Mouse (Mus musculus) liver, embryonic 11.5 days (tissue): ENCODE data around the gene Etnk2. TPM values are rescaled to one million over a fixed set of nuclear protein-coding genes. Genes with fewer than 3 reads are reported as not detected.
A peak's percentile ranks its signal among the peaks of the same experiment; 100 is the strongest.

Source experiments
- ATAC-seq: fragments of 200-750 bp; cut with Nextera tagmentation; replicated peaks from 2 replicates; pipeline ENCODE4 v1.8.0; 2017; ENCODE audit warnings: moderate number of reproducible peaks, mild to moderate bottlenecking, moderate TSS enrichment, moderate library complexity; ENCODE audit not compliant: low FRiP score
- DNase-seq: peaks from one replicate; pipeline ENCODE4 v3.0.0-alpha.2; 2017; ENCODE audit warnings: low spot score
- H3K27ac ChIP-seq: fragments of 300-500 bp; sonication (generic); 2 replicates; pipeline ENCODE4 v1.5.1; 2014; ENCODE audit warnings: mild to moderate bottlenecking, low read depth, low read length, control low read depth
- H3K27me3 ChIP-seq: fragments of 300-500 bp; sonication (generic); replicated peaks from 2 replicates; pipeline ENCODE4 v1.6.1; 2014; ENCODE audit warnings: low read length, mixed read lengths; ENCODE audit not compliant: control insufficient read depth, insufficient read depth
- H3K36me3 ChIP-seq: fragments of 300-500 bp; sonication (generic); 2 replicates; pipeline ENCODE4 v1.6.1; 2014; ENCODE audit warnings: mild to moderate bottlenecking, low read length, moderate library complexity, mixed read lengths; ENCODE audit not compliant: control insufficient read depth, insufficient read depth
- H3K4me1 ChIP-seq: fragments of 300-500 bp; sonication (generic); replicated peaks from 2 replicates; pipeline ENCODE4 v1.6.1; 2014; ENCODE audit warnings: low read length, mixed read lengths; ENCODE audit not compliant: control insufficient read depth, insufficient read depth
- H3K4me2 ChIP-seq: fragments of 300-500 bp; sonication (generic); 2 replicates; pipeline ENCODE4 v1.6.1; 2014; ENCODE audit warnings: mild to moderate bottlenecking, control low read depth, moderate library complexity
- H3K4me3 ChIP-seq: fragments of 300-500 bp; sonication (generic); 2 replicates; pipeline ENCODE4 v1.5.1; 2014; ENCODE audit warnings: low read depth, low read length, control low read depth
- H3K9ac ChIP-seq: fragments of 300-500 bp; sonication (generic); 2 replicates; pipeline ENCODE4 v1.6.1; 2014; ENCODE audit warnings: low read depth, low read length, control low read depth
- H3K9me3 ChIP-seq: fragments of 300-500 bp; sonication (generic); 2 replicates; pipeline ENCODE4 v1.6.1; 2016; ENCODE audit warnings: low read length, inconsistent platforms, mixed read lengths; ENCODE audit not compliant: control insufficient read depth
- WGBS: fragments of 180-500 bp; shearing (Covaris S2); extraction: QIAGEN DNeasy Blood & Tissue Kit; methylation state at CpG from one replicate; pipeline ENCODE4 v1.1.7; 2014; 5-methylcytosine and 5-hydroxymethylcytosine counted together
- polyA plus RNA-seq: library from polyadenylated mRNA; unstranded; fragments of >200 nt; fragmentation: Nextera tagmentation; extraction: Ambion mirVana; gene quantifications from 2 replicates; pipeline ENCODE4 v1.2.1, GENCODE M21; 2014

The Etnk2 gene
- polyA plus RNA-seq, 1 experiment from 2014 or later, result 5.8 TPM

DNA sequence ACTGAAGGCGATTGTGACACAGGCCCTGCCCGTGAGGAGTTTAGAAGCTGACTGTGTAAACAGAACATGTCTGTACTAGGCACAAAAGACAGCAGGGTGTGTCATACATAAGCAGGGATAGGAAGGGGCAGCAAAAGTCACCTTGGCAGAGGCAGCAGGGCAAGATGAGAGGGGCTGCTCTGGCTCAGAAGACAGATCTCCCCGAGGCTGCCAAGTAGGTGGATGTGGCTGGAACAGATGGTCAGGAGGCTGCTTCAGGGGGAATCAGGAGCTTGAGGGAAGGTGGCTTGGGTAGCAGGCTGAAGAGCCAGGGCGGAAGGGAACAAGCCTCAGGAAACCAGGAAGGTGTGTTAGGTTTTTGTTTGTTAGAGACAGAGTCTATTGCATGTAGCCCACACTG lies 7.0 kb downstream of the Etnk2 start:
- H3K27ac ChIP-seq, result no peak overlapping the region
- no peak overlapping the region for H3K4me3 ChIP-seq
- no peaks in the 10 kb centered on the region for H3K36me3 ChIP-seq
- no peak overlapping the region for H3K9ac ChIP-seq
- DNase-seq (no peak), ATAC-seq (no peak)
- no peaks in the 10 kb centered on the region for H3K9me3 ChIP-seq
- H3K4me1 ChIP-seq, result peaks cover 17% of the 10 kb centered on the region
- H3K27me3 ChIP-seq, result peaks cover 10% of the 10 kb centered on the region
- H3K4me2 ChIP-seq, result no peak overlapping the region
- WGBS, result 74% methylated on average over 4 of the region's 4 CpGs

DNA sequence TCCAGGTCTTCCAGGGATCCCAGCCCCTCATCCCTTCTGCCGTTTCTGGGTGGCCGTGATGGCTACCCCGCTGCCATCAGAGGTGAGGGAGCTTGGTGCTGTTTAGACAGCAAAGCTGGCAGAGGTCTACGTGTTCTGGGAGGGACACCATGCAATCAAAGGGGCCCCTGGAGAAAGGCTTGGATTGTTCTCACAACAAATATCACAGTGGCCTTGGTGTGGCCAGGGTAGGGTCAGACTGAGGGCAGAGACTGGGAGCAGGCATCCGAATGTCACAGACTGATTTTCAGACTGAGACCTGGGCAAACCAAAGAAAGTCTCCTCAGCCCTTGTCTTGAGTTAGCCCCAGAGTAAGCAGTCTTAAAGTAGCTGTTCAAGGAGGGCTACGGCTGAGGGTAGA lies 8.1 kb downstream of the Etnk2 start:
- Histone ChIP-seq H3K9me3 (no peaks in the 10 kb centered on the region), H3K4me2 (0 out of 2 replicates have a peak overlapping the region, but pooled peaks have one; percentile 14), H3K27ac (peak overlapping the region; percentile 53; the same call in 1 of the 2 replicates), H3K4me1 (peaks cover 17% of the 10 kb centered on the region), H3K9ac (no peak overlapping the region), H3K4me3 (no peak overlapping the region), H3K27me3 (peaks cover under 1% of the 10 kb centered on the region), H3K36me3 (no peaks in the 10 kb centered on the region)
- DNase-seq (no peak), ATAC-seq (no peak)
- 80% methylated on average over 6 of the region's 6 CpGs for WGBS

DNA sequence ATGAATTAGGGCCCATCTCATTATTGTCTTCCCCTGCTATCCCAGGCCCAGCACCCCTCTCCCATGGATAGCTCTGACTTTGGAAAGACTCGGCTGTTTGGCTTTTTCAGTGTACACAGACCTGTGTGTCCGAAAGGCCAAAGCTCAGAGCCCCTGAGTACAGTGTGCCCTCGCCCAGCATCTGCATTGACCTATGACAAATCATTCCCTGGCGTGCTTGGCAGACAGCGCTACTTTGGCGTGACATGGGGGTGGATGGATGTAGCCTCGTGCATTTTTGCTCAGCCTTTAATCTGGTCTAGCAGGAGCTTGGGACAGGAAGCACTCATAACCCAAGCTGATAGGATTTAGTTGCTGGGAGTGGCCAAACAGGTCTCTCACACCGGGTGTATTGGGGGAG lies 8.7 kb downstream of the Etnk2 start:
- 45% methylated on average over 8 of the region's 8 CpGs for WGBS
- Histone ChIP-seq H3K4me3 (no peak overlapping the region), H3K4me1 (peaks cover 12% of the 10 kb centered on the region), H3K9ac (no peak overlapping the region), H3K36me3 (no peaks in the 10 kb centered on the region), H3K27me3 (no peaks in the 10 kb centered on the region; the same call in 1 of the 2 replicates), H3K9me3 (no peaks in the 10 kb centered on the region), H3K27ac (peak overlapping the region; percentile 53), H3K4me2 (no peak overlapping the region)
- ATAC-seq (peak; percentile 63), DNase-seq (no peak)

DNA sequence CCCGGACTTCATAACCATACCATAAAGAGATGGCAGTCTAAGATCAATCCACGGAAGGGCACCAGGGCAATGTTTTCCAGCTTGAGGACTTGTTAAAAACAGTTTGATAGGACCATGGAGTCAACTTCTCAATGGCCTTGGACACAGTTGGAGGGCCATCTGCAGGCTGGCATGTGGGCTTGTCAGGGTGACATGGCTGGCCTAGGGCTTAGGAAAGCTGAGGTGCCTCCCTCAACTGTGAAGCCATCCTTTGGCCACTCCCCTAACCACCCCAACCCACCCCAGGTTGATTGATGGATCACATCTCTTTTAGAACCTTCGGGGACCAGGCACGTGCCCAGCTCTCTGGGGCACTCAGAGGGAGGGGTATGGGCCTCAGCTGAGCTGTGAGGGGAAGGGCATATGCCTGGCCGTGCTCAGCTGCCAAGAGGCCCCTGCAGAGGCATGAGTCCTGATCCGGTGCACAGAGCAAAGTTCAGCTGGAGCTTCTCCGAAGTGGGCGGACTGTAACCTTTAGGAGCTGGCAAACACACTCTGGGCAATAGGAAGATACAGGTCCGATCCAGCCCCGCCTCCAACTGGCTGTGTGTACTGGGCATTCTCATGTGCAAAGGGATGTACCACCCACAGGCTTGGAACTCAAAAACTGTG lies 12.4 kb downstream of the Etnk2 start:
- Histone ChIP-seq H3K4me2 (peak overlapping the region; percentile 14; the same call in 1 of the 2 replicates), H3K27me3 (no peaks in the 10 kb centered on the region), H3K4me1 (peaks cover 11% of the 10 kb centered on the region), H3K9ac (no peak overlapping the region), H3K36me3 (no peaks in the 10 kb centered on the region), H3K4me3 (no peak overlapping the region), H3K9me3 (no peaks in the 10 kb centered on the region), H3K27ac (no peak overlapping the region)
- 67% methylated on average over 10 of the region's 10 CpGs for WGBS
- no peak for ATAC-seq
- DNase-seq, result no peak

DNA sequence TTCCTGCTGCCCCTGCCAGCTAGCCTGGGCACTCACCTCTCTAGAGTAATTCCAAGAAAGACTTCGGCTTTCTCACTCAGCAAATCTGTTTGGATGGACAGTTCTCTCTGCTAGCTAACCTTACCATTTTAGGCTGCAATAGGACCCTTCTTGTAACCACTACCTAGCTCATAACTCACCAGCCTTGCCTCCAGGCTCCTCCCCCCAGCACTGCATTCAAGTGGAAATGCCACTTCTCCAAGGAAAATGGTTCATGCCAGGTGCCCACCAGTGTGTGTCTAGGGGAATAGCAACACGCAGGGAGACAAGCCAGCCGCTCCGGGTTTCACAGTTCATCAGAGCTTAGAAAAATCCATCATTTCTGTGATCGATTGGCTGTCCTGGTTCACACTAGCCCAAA lies 14.2 kb downstream of the Etnk2 start:
- H3K27ac ChIP-seq, result no peak overlapping the region
- H3K36me3 ChIP-seq, result no peaks in the 10 kb centered on the region
- DNase-seq, result no peak
- WGBS, result 81% methylated on average over 5 of the region's 5 CpGs
- H3K9me3 ChIP-seq, result no peaks in the 10 kb centered on the region
- no peaks in the 10 kb centered on the region for H3K27me3 ChIP-seq
- no peak overlapping the region for H3K9ac ChIP-seq
- no peak for ATAC-seq
- H3K4me3 ChIP-seq, result no peak overlapping the region
- no peak overlapping the region for H3K4me2 ChIP-seq
- H3K4me1 ChIP-seq, result peaks cover 8% of the 10 kb centered on the region

DNA sequence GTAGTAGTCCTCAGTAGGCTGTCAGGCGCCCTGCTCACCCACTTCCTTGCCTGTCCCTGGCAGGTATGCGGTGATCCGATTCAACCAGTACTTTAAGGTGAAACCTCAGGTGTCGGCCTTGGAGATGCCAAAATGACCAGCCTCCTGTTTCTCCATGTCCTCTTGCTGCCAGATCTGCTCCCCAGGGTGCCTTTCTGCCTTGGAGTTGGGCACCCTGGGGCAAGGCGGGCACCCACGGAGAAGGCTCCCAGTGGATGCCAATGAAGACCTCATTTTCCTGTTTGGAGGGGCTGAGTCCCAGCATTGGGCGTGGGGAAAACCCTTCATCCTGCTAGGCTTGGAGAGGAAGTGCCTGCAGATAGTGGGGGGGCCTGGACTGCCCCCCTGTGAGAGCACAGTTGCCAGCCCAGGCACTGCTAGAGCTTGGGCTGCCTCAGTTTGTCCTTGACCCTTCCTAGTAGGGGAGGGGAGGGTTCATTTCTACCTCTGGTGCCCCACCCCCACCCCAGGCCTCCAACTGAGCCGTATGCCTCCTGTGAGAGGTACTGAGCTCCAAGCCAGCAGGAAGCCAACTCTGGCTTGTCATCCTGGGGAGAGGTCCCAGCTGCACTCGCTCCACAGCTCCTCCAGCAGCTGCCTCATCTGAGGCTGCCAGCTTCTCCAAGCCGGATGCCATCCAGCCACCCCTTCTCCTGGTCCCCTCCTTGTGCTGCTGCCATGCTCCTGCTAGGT lies 16.0 kb downstream of the Etnk2 start:
- ATAC-seq (no peak; the same call in 1 of the 2 replicates), DNase-seq (no peak)
- H3K9ac ChIP-seq, result no peak overlapping the region
- no peak overlapping the region for H3K27ac ChIP-seq
- H3K36me3 ChIP-seq, result no peaks in the 10 kb centered on the region
- no peak overlapping the region for H3K4me3 ChIP-seq
- H3K27me3 ChIP-seq, result no peaks in the 10 kb centered on the region
- no peak overlapping the region for H3K4me2 ChIP-seq
- H3K9me3 ChIP-seq, result no peaks in the 10 kb centered on the region
- WGBS, result 64% methylated on average over 10 of the region's 10 CpGs
- H3K4me1 ChIP-seq, result peaks cover 8% of the 10 kb centered on the region

DNA sequence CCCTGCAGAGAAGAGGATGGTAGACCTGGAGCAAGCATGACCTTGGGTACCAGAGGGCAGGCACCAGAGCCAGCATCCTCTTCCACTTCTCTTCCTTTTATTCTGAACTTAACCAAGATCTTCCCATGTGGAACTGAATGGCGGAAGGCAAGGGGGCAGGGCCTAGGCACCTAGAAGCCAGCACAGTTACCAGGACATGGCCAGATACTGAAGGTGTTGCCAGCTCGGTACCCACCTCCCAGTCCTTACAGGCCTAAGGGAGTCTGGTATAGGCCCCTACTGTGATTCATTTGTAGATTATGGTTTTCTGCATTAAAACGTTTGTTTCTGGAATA lies 16.6 kb downstream of the Etnk2 start:
- Histone ChIP-seq H3K9ac (no peak overlapping the region), H3K9me3 (no peaks in the 10 kb centered on the region), H3K27me3 (no peaks in the 10 kb centered on the region), H3K36me3 (no peaks in the 10 kb centered on the region), H3K27ac (no peak overlapping the region), H3K4me2 (no peak overlapping the region), H3K4me1 (peaks cover 8% of the 10 kb centered on the region), H3K4me3 (no peak overlapping the region)
- DNase-seq, result no peak
- ATAC-seq, result no peak
- whole genome bisulfite sequencing, result 68% methylated on average over 3 of the region's 3 CpGs

DNA sequence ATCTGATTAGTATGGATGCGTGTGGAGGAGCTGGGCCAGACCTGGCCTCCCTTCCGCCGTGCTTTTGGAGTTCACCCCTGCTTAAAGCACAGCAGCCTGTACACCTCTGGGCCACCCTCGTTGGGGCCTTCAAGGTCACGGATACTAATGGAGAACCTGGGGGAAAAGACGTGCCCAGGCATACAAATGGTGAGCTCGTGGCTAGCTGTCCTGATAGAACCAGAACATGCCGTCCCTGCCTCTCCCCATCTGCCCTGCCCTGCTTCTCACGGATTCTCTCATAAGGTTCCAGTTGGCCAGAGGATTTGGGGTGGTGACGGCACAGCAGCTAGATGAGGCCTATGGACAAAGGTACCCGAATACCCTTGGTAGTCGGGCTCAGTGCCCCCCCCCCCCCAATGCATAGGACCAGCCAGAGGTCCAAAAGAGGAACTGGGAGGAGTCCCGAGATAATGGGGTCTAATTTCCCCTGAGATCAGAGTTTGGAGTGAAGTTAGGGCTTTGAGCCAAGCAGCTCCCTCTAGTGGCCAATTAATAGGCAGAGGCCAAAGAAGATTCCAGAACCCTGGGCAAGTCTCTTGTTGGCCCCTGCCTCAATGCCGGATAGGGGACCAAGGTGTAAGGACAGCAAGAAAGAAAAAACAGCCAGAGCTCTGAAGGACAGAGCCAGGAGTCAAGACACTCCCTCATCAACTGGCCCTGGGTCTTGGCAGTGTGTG lies 17.1 kb downstream of the Etnk2 start:
- H3K36me3 ChIP-seq, result no peaks in the 10 kb centered on the region
- ATAC-seq (no peak), DNase-seq (no peak)
- H3K27ac ChIP-seq, result no peak overlapping the region
- 64% methylated on average over 14 of the region's 14 CpGs for WGBS
- peaks cover 8% of the 10 kb centered on the region for H3K4me1 ChIP-seq
- H3K4me3 ChIP-seq, result no peak overlapping the region
- no peaks in the 10 kb centered on the region for H3K9me3 ChIP-seq
- H3K9ac ChIP-seq, result no peak overlapping the region
- no peaks in the 10 kb centered on the region for H3K27me3 ChIP-seq
- no peak overlapping the region for H3K4me2 ChIP-seq
